Mouse (Mus musculus): Measurements from ENCODE around the gene Nkrf.

- no peak for TF ChIP-seq ZC3H11A (IDR thresholded peaks at IDR 0.05; ENCODE audit: borderline replicate concordance, low read depth, low read length)
- TF ChIP-seq CHD2 (IDR thresholded peaks at IDR 0.05; ENCODE audit: low read depth, low read length) = no peak
- TF ChIP-seq MAFK (IDR thresholded peaks at IDR 0.05; ENCODE audit: insufficient read depth, low read depth, low read length) = no peak
- no peak for TF ChIP-seq ZNF384 (IDR thresholded peaks at IDR 0.05; ENCODE audit: low read depth, low read length)
Measured at GRCm38 (mm10) chrX:36929694-36930093, 27.0 kb upstream of the Nkrf start.

All from ES-E14 (cell line).